Mouse (Mus musculus) telencephalon, adult 2 months (tissue): ENCODE data around the gene Srgap3.
"Not testable (repeated sequence)": the region's sequence is repeated elsewhere in the genome, so short reads cannot be mapped to it uniquely, and the experiment has no call there.

Experiments used
- DNase-seq: peaks from one replicate; pipeline ENCODE4 v3.0.0-alpha.2; 2011; ENCODE audit warnings: low read depth, low spot score

Srgap3 gene

GRCm38 (mm10) chr6:112861351-112862297 lies 85.4 kb downstream of the Srgap3 start:
- DNase-seq = no peak

GRCm38 (mm10) chr6:112860290-112860689 lies 86.8 kb downstream of the Srgap3 start:
- not testable (repeated sequence) for DNase-seq

- DNase-seq = no peak
Observed at GRCm38 (mm10) chr6:112857057-112857456, 90.0 kb downstream of the Srgap3 start.

- DNase-seq = no peak
Observed at GRCm38 (mm10) chr6:112855183-112855582, 91.9 kb downstream of the Srgap3 start.

GRCm38 (mm10) chr6:112852261-112853235 lies 94.5 kb downstream of the Srgap3 start:
- no peak for DNase-seq

GRCm38 (mm10) chr6:112850745-112851144 lies 96.3 kb downstream of the Srgap3 start:
- no peak for DNase-seq

- DNase-seq = no peak
Observed at GRCm38 (mm10) chr6:112848629-112849180, 98.4 kb downstream of the Srgap3 start.

- DNase-seq = no peak
Observed at GRCm38 (mm10) chr6:112846863-112847262, 100.2 kb downstream of the Srgap3 start.

- DNase-seq = no peak
Observed at GRCm38 (mm10) chr6:112842426-112842825, 104.6 kb downstream of the Srgap3 start.

- DNase-seq = no peak
Observed at GRCm38 (mm10) chr6:112840400-112840799, 106.7 kb downstream of the Srgap3 start.

GRCm38 (mm10) chr6:112839391-112839790 lies 107.7 kb downstream of the Srgap3 start:
- DNase-seq = no peak

- DNase-seq = peak; percentile 27
Observed at GRCm38 (mm10) chr6:112838879-112839278, 108.2 kb downstream of the Srgap3 start.

GRCm38 (mm10) chr6:112836712-112837111 lies 110.4 kb downstream of the Srgap3 start:
- DNase-seq = peak; percentile 17

GRCm38 (mm10) chr6:112835413-112835812 lies 111.7 kb downstream of the Srgap3 start:
- no peak for DNase-seq

GRCm38 (mm10) chr6:112834430-112834829 lies 112.6 kb downstream of the Srgap3 start:
- peak; percentile 43 for DNase-seq

GRCm38 (mm10) chr6:112833763-112834162 lies 113.3 kb downstream of the Srgap3 start:
- DNase-seq = no peak

- DNase-seq = no peak
Observed at GRCm38 (mm10) chr6:112829196-112829595, 117.9 kb downstream of the Srgap3 start.

GRCm38 (mm10) chr6:112828420-112828819 lies 118.6 kb downstream of the Srgap3 start:
- no peak for DNase-seq

GRCm38 (mm10) chr6:112825657-112826056 lies 121.4 kb downstream of the Srgap3 start:
- no peak for DNase-seq

GRCm38 (mm10) chr6:112823096-112823495 lies 124.0 kb downstream of the Srgap3 start:
- DNase-seq = peak; percentile 95

GRCm38 (mm10) chr6:112820298-112820992 lies 126.6 kb downstream of the Srgap3 start:
- DNase-seq = no peak
